Mouse (Mus musculus) erythroblast, embryonic 14.5 days (primary cell): ENCODE data around the gene Eef1a1.

Source experiments
- GATA1 ChIP-seq: IDR thresholded peaks from 2 replicates; pipeline ENCODE4 v1.6.1; 2012; ENCODE audit warnings: low read length, inconsistent platforms, mixed read lengths
- TAL1 ChIP-seq: IDR thresholded peaks from 3 replicates; pipeline ENCODE4 v1.6.1; 2012; ENCODE audit warnings: low read length, inconsistent platforms, mixed read lengths

DNA sequence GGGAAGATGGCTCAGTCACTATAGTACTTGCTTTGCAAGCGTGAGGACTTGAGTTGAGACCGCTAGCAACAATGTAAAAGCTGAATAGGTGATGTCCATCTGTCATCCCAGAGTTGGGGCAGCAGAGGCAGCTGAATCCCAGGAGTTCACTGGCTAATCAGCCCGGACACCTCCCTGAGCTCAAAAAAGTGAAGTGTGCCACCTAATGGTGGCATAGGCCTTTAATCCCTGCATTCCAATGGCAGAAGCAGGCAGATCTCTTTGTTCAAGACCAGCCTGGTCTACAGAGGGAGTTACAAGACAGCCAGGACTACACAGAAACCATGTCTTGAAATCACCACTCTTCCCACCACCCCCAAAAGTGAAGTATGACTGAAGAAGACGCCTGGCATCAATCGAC, 56.5 kb downstream of the Eef1a1 start:
- no peak for TF ChIP-seq TAL1
- TF ChIP-seq GATA1 = no peak
